Mouse (Mus musculus) midbrain, embryonic 15.5 days (tissue): Measurements from ENCODE around the gene Mpig6b. TPM values are rescaled to one million over a fixed set of nuclear protein-coding genes. Genes with fewer than 3 reads are reported as not detected.

ENCODE experiments used
- ATAC-seq: fragments of 200-750 bp; cut with Nextera tagmentation; replicated peaks from 2 replicates; pipeline ENCODE4 v1.8.0; 2017; ENCODE audit warnings: moderate TSS enrichment
- H3K27ac ChIP-seq: fragments of 300-500 bp; sonication (generic); 2 replicates; pipeline ENCODE4 v1.5.1; 2015; ENCODE audit warnings: mild to moderate bottlenecking, inconsistent platforms
- H3K27me3 ChIP-seq: fragments of 300-500 bp; sonication (generic); replicated peaks from 2 replicates; pipeline ENCODE4 v1.6.1; 2015; ENCODE audit warnings: inconsistent platforms
- H3K36me3 ChIP-seq: fragments of 300-500 bp; sonication (generic); replicated peaks from 2 replicates; pipeline ENCODE4 v1.6.1; 2015; ENCODE audit warnings: inconsistent platforms
- H3K4me1 ChIP-seq: fragments of 300-500 bp; sonication (generic); 2 replicates; pipeline ENCODE4 v1.6.1; 2015; ENCODE audit warnings: inconsistent platforms
- H3K4me2 ChIP-seq: fragments of 300-500 bp; sonication (generic); 2 replicates; pipeline ENCODE4 v1.6.1; 2015; ENCODE audit warnings: inconsistent platforms, mild to moderate bottlenecking, moderate library complexity
- H3K4me3 ChIP-seq: fragments of 300-500 bp; sonication (generic); 2 replicates; pipeline ENCODE4 v1.5.1; 2015; ENCODE audit warnings: mild to moderate bottlenecking, inconsistent platforms
- H3K9ac ChIP-seq: fragments of 300-500 bp; sonication (generic); 2 replicates; pipeline ENCODE4 v1.6.1; 2015; ENCODE audit warnings: mild to moderate bottlenecking, inconsistent platforms
- H3K9me3 ChIP-seq: fragments of 300-500 bp; sonication (generic); 2 replicates; pipeline ENCODE4 v1.6.1; 2016; ENCODE audit warnings: inconsistent platforms
- WGBS: fragments of 180-500 bp; shearing (Covaris S2); methylation state at CpG from one replicate; pipeline ENCODE4 v1.1.7; 2015; ENCODE audit warnings: mixed read lengths; 5-methylcytosine and 5-hydroxymethylcytosine counted together
- polyA plus RNA-seq: library from polyadenylated mRNA; unstranded; fragments of >200 nt; fragmentation: Nextera tagmentation; extraction: Ambion mirVana; gene quantifications from 2 replicates; pipeline ENCODE4 v1.2.1, GENCODE M21; 2015

Gene Mpig6b
- polyA plus RNA-seq, 1 experiment from 2014 or later, result 0.21 TPM

DNA sequence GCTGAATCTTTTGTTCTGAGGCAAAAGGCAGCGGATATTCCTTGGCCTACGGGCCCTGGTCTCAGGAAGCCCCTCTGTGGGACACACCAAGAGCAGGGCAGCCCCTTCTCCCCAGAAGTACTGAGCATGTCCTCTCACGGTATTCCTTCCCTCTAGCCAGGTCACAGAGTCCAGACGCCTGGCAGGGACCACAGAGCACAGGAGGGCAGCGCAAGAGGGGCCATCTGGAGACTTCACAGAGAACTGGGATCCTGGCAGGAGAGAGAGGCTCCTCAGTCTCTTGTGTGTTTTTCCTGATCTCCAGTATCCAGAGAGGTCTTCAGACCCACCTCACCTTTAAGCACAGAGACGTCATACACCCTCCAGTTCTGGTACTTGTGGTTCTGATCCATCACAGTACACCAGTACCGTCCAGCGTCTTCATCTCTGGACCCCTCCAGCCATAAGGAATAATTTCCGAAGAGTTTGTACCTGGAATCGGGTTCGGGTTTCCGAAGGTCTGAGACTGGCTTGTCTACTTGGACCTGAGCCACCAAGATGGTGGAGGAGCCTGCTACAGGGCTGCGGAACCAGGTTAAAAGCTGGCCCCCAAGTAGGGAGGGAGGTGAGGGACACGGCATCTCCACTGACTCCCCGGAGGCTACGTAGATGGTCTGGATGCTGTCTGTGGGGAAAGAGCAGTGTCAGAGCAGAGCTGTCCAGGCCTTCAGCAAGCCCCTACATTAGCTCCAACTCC, 17.0 kb upstream of the Mpig6b start:
- H3K9me3 ChIP-seq, result no peaks in the 10 kb centered on the region
- no peak overlapping the region for H3K27ac ChIP-seq
- no peaks in the 10 kb centered on the region for H3K36me3 ChIP-seq
- ATAC-seq, result no peak
- H3K4me2 ChIP-seq, result no peak overlapping the region
- no peaks in the 10 kb centered on the region for H3K27me3 ChIP-seq
- H3K9ac ChIP-seq, result no peak overlapping the region
- 83% methylated on average over 16 of the region's 16 CpGs for WGBS
- peaks cover under 1% of the 10 kb centered on the region; the same call in 1 of the 2 replicates for H3K4me1 ChIP-seq
- H3K4me3 ChIP-seq, result no peak overlapping the region

- no peak overlapping the region for H3K27ac ChIP-seq
- peaks cover 11% of the 10 kb centered on the region; the same call in 1 of the 2 replicates for H3K4me1 ChIP-seq
- H3K9me3 ChIP-seq, result no peaks in the 10 kb centered on the region
- H3K9ac ChIP-seq, result no peak overlapping the region
- no peak overlapping the region for H3K4me2 ChIP-seq
- no peak overlapping the region for H3K4me3 ChIP-seq
- H3K27me3 ChIP-seq, result no peaks in the 10 kb centered on the region
- ATAC-seq, result no peak
- WGBS, result 87% methylated on average over 4 of the region's 4 CpGs
- no peaks in the 10 kb centered on the region for H3K36me3 ChIP-seq
Observed at GRCm38 (mm10) chr17:35080710-35081109, 14.7 kb upstream of the Mpig6b start.

GRCm38 (mm10) chr17:35080248-35080647, 14.3 kb upstream of the Mpig6b start:
- ATAC-seq, result no peak
- no peaks in the 10 kb centered on the region for H3K36me3 ChIP-seq
- no peak overlapping the region for H3K9ac ChIP-seq
- H3K4me1 ChIP-seq, result peaks cover 11% of the 10 kb centered on the region; the same call in 1 of the 2 replicates
- H3K27ac ChIP-seq, result no peak overlapping the region
- no peak overlapping the region for H3K4me3 ChIP-seq
- WGBS, result 62% methylated on average over 6 of the region's 6 CpGs
- no peaks in the 10 kb centered on the region for H3K27me3 ChIP-seq
- H3K4me2 ChIP-seq, result no peak overlapping the region
- H3K9me3 ChIP-seq, result no peaks in the 10 kb centered on the region

- H3K27ac ChIP-seq, result no peak overlapping the region
- no peak overlapping the region for H3K9ac ChIP-seq
- H3K36me3 ChIP-seq, result no peaks in the 10 kb centered on the region
- peaks cover 11% of the 10 kb centered on the region; the same call in 1 of the 2 replicates for H3K4me1 ChIP-seq
- H3K27me3 ChIP-seq, result no peaks in the 10 kb centered on the region
- no peak overlapping the region for H3K4me2 ChIP-seq
- no peaks in the 10 kb centered on the region for H3K9me3 ChIP-seq
- no peak for ATAC-seq
- no peak overlapping the region for H3K4me3 ChIP-seq
- WGBS, result 72% methylated on average over 9 of the region's 9 CpGs
Observed at GRCm38 (mm10) chr17:35079778-35080177, 13.8 kb upstream of the Mpig6b start.

DNA sequence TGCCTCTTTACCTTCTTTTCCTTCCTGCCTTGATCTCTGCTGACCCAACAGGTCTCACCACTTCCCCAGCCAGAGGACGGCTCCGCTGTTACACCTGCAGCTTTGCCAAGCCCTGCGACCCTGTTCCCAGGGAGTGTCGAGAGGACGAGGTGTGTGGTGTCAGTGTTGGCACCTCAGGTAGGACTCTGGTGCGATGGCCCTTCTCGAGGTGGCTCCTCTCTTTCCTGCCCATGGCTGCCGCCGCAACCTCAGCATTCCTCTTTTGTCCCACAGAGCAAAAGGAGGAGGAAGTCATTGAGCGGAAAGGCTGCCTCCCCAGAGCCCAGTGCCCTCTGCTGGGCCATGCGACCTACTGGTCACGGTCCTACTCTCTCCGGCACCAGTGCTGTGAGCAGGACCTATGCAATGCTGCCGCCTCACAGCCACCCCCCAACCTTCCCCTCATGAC, 11.8 kb upstream of the Mpig6b start, which contains the start of gene Ly6g6d:
Ly6g6d (minus strand) TSS at position 280 of the 448 bp plus-strand sequence.
- 9% methylated on average over 14 of the region's 14 CpGs for WGBS
- 0 out of 2 replicates have a peak, but pooled peaks have one; percentile 37 for ATAC-seq
- H3K4me1 ChIP-seq, result peaks cover 11% of the 10 kb centered on the region; the same call in 1 of the 2 replicates
- peak within 1 kb of the TSS; percentile 43 for H3K4me2 ChIP-seq
- H3K4me3 ChIP-seq, result peak within 1 kb of the TSS; percentile 21
- H3K9ac ChIP-seq, result no peak within 1 kb of the TSS; the same call in 1 of the 2 replicates
- H3K36me3 ChIP-seq, result no peaks in the 10 kb centered on the region
- no peaks in the 10 kb centered on the region for H3K27me3 ChIP-seq
- H3K27ac ChIP-seq, result no peak within 1 kb of the TSS
- no peaks in the 10 kb centered on the region for H3K9me3 ChIP-seq

GRCm38 (mm10) chr17:35077285-35077684, 11.3 kb upstream of the Mpig6b start:
- H3K4me3 ChIP-seq, result peak overlapping the region; percentile 21; the same call in 1 of the 2 replicates
- H3K9ac ChIP-seq, result no peak overlapping the region
- WGBS, result 41% methylated on average over 2 of the region's 2 CpGs

GRCm38 (mm10) chr17:35076507-35077176, 10.7 kb upstream of the Mpig6b start, which contains the start of gene Ly6g6e:
TSS of gene Ly6g6e (plus strand) at chr17:35076902.
- WGBS, result 36% methylated on average over 10 of the region's 10 CpGs
- H3K4me3 ChIP-seq, result peak within 1 kb of the TSS; percentile 21
- H3K4me1 ChIP-seq, result peaks cover 11% of the 10 kb centered on the region; the same call in 1 of the 2 replicates
- H3K27ac ChIP-seq, result no peak within 1 kb of the TSS
- no peaks in the 10 kb centered on the region for H3K9me3 ChIP-seq
- no peaks in the 10 kb centered on the region for H3K27me3 ChIP-seq
- H3K4me2 ChIP-seq, result peak within 1 kb of the TSS; percentile 43
- no peak within 1 kb of the TSS; the same call in 1 of the 2 replicates for H3K9ac ChIP-seq
- ATAC-seq, result no peak
- no peaks in the 10 kb centered on the region for H3K36me3 ChIP-seq

More at GRCm38 (mm10) chr17:35077285-35077684, 11.3 kb upstream of the Mpig6b start:
- Histone ChIP-seq H3K9me3 (no peaks in the 10 kb centered on the region), H3K27me3 (no peaks in the 10 kb centered on the region), H3K4me2 (peak overlapping the region; percentile 43; the same call in 1 of the 2 replicates), H3K36me3 (no peaks in the 10 kb centered on the region), H3K4me1 (peaks cover 11% of the 10 kb centered on the region; the same call in 1 of the 2 replicates), H3K27ac (no peak overlapping the region)
- ATAC-seq, result no peak

- no peak overlapping the region for H3K4me3 ChIP-seq
- no peak overlapping the region for H3K9ac ChIP-seq
- no peaks in the 10 kb centered on the region for H3K36me3 ChIP-seq
- H3K9me3 ChIP-seq, result no peaks in the 10 kb centered on the region
- no peaks in the 10 kb centered on the region for H3K27me3 ChIP-seq
- no peak for ATAC-seq
- H3K4me1 ChIP-seq, result peaks cover 11% of the 10 kb centered on the region; the same call in 1 of the 2 replicates
- H3K4me2 ChIP-seq, result no peak overlapping the region
- no peak overlapping the region for H3K27ac ChIP-seq
- WGBS, result 57% methylated on average over 17 of the region's 17 CpGs
Observed at GRCm38 (mm10) chr17:35074097-35074496, 8.1 kb upstream of the Mpig6b start.

GRCm38 (mm10) chr17:35071454-35071853, 5.5 kb upstream of the Mpig6b start:
- Histone ChIP-seq H3K27ac (no peak overlapping the region), H3K9me3 (no peaks in the 10 kb centered on the region), H3K36me3 (no peaks in the 10 kb centered on the region), H3K4me2 (no peak overlapping the region), H3K4me1 (no peaks in the 10 kb centered on the region), H3K4me3 (no peak overlapping the region), H3K9ac (no peak overlapping the region), H3K27me3 (peaks cover 8% of the 10 kb centered on the region; the same call in 1 of the 2 replicates)
- no peak for ATAC-seq
- WGBS, result 85% methylated on average over 9 of the region's 9 CpGs

GRCm38 (mm10) chr17:35070556-35071229, 4.7 kb upstream of the Mpig6b start:
- Histone ChIP-seq H3K4me1 (peaks cover under 1% of the 10 kb centered on the region; the same call in 1 of the 2 replicates), H3K36me3 (no peaks in the 10 kb centered on the region), H3K4me3 (no peak overlapping the region), H3K9me3 (no peaks in the 10 kb centered on the region), H3K9ac (no peak overlapping the region), H3K27me3 (peaks cover 14% of the 10 kb centered on the region), H3K27ac (no peak overlapping the region), H3K4me2 (no peak overlapping the region)
- 68% methylated on average over 6 of the region's 6 CpGs for WGBS
- ATAC-seq, result no peak

DNA sequence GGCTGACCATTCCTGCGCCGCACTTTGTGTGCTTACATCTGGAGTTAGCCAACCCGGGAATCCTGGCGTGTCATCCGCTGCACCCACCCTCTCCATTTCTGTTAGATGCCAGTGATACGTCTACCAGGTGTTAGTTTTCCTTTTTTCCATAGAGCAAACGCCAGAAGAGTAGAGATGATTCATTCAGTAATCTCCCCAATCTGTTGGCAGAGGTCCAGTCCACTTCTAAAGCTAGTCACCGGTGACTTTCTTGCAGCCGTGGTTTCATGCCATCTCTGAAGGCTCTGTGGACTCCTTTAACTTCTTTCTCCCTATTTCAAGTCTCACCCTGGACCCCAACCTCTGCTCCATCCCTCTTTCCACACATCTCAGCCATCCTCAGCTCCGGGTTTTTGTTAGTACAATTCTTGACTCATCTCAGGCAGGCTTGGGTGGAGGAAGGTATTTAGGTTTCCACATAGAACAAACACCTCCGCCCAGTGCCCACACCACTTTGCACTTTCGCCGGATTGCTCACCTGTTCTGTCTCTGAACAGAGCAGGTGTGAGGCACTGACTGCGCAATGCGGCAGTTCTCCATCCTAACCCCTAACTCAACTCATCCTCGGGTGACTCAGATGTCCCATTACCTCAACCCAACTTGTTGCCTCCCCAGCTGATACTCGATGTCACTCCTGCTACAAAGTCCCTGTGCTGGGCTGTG, 2.4 kb upstream of the Mpig6b start:
- 86% methylated on average over 17 of the region's 17 CpGs for WGBS
- Histone ChIP-seq H3K4me2 (no peak overlapping the region), H3K9me3 (no peaks in the 10 kb centered on the region), H3K9ac (no peak overlapping the region), H3K4me3 (no peak overlapping the region), H3K27me3 (peaks cover 36% of the 10 kb centered on the region), H3K36me3 (no peaks in the 10 kb centered on the region), H3K4me1 (peaks cover 10% of the 10 kb centered on the region; the same call in 1 of the 2 replicates), H3K27ac (no peak overlapping the region)
- no peak for ATAC-seq
